Mouse (Mus musculus) spleen, postnatal 0 days (tissue): Measurements from ENCODE around the gene Lrrc51. TPM values are rescaled to one million over a fixed set of nuclear protein-coding genes. Genes with fewer than 3 reads are reported as not detected.

ENCODE experiments used
- polyA plus RNA-seq: library from polyadenylated mRNA; unstranded; fragments of >200 nt; fragmentation: Nextera tagmentation; extraction: Ambion mirVana; gene quantifications from 2 replicates; pipeline ENCODE4 v1.2.1, GENCODE M21; 2015

Lrrc51 gene
- polyA plus RNA-seq: 1.9 and 2.0 TPM in 2 replicates

DNA sequence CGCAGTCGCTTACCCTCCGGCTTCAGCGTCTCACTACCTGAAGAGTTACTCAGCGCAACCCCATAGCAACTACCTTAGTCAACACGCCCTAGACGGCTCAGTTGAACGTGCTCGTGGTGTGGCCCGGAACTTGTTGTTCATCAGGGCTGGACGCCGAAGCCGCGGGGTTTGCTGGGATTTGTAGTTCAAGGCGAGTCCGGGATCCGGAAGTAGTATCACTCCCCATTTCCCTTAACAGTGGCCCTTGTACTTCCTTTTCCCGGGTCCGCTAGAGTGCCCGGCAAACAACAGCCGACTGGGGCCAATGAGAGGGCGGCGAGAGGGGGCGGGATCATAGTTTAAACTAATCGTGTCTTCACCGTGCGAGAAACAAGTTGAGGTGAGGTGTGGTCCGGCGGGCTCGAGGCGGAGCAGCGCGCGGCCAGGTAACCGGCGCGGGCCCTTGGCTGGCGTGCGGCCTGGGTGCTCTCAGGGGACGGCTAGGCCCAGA lies at the start of gene Lrrc51, which contains the start of gene Numa1:
Gene Lrrc51, minus strand, starts transcription at position 145 of the 490 bp plus-strand sequence.
Gene Numa1, plus strand, starts transcription at position 361 of the 490 bp plus-strand sequence.

GRCm38 (mm10) chr7:101906287-101906681 lies 27.4 kb downstream of the Lrrc51 start, which contains the start of gene Tomt:
Gene Tomt, minus strand, starts transcription at chr7:101906359.

DNA sequence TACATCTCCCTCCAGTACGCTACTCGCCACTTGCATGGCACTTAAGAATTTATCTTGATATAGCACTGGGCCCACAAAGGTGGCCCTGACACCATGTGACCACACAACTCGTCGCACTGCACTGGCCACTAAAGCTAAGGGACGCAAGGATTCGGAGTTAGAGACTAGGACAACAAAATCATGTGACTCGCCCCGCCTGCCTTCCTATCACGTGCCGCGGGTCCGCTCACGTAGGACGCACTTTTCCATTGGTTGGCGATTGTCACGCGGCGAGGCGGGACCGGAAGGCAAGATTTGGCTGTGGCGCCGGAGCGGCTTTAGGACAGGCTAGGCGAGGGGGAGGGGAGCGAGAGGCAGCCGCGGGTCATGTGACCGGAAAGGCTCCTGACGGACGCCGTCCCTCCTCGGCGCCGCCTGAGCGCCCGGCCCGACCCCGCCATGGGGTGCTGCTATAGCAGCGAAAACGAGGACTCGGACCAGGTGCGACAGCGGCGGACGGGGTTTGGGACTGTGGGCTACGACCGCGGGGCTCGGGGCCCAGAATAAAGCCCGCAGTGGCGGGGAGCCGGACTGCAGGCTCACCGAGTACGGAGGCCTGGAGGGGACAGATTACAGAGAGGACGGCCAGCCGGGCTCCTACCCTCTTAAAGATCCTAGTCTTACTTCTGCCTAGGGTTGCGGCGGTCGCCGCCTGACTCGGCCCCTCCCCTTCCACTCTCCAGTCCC lies 28.0 kb downstream of the Lrrc51 start, which contains the start of gene Lamtor1:
Gene Lamtor1, plus strand, starts transcription at position 344 of the 726 bp plus-strand sequence.

DNA sequence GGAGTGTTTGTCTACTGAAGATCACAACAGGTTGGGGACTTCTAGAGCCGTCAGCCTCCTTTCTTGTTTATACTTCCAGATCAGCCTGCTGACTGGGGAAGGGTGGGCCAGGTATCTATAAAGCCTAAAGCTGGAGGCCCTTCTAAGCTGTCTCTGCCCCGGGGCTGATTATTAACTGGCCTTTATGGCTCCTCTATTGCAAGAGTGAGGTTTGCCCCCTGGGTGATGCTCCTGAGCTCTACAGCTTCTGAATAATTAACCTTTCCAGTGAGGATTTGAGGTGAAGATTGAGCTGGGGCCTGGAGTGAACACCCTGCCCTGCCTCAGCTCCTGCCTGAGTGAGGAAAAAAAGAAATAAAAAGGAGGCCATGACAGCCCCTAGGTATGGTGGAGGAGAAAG lies 63.1 kb downstream of the Lrrc51 start, which contains the start of gene Folr1:
Gene Folr1, minus strand, starts transcription at position 160 of the 400 bp plus-strand sequence.

DNA sequence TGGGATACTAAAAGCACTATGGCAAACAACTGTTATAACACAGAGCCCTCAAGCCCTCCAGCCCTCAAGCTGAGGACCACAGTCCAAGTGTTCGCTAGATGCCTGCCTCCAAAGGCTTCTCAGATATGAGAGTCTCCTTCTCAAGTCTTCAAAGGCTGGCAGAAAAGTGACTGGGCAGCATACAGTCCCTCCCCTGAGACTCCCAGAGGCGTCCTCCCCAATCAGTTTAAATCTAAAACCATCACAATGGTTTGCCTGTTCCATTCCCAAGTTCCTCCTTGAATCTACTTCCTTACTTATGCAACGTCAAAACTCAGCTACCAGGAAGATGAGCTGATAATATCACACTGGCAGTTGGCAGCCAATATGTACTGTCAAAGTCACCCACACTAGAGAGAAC lies 70.3 kb downstream of the Lrrc51 start, which contains the start of gene Anapc15:
Gene Anapc15, plus strand, starts transcription at position 301 of the 400 bp plus-strand sequence.

Other genes starting within 250 kb of the Lrrc51 start
- gene Phox2a, start 115.6 kb downstream of the Lrrc51 start, polyA plus RNA-seq: not detected in 2 replicates
- 7.5 and 8.9 TPM in 2 replicates for gene Inppl1, start 95.7 kb downstream of the Lrrc51 start, polyA plus RNA-seq
- 0.75 and 1.7 TPM in 2 replicates for gene Folr2, start 76.7 kb downstream of the Lrrc51 start, polyA plus RNA-seq
- 65.1 and 69.4 TPM in 2 replicates for gene Anapc15, start 70.2 kb downstream of the Lrrc51 start, polyA plus RNA-seq
- 2.0 and 3.4 TPM in 2 replicates for gene Folr1, start 63.1 kb downstream of the Lrrc51 start, polyA plus RNA-seq
- gene Lamtor1, start 28.0 kb downstream of the Lrrc51 start, polyA plus RNA-seq: 76.7 and 84.5 TPM in 2 replicates
- 0.18 and 0.32 TPM in 2 replicates for gene Tomt, start 27.5 kb downstream of the Lrrc51 start, polyA plus RNA-seq
- 33.6 and 35.4 TPM in 2 replicates for gene Numa1, start 216 bp upstream of the Lrrc51 start, polyA plus RNA-seq
- gene Il18bp, start 84.8 kb upstream of the Lrrc51 start, polyA plus RNA-seq: 5.1 and 7.3 TPM in 2 replicates
- gene Rnf121, start 131.6 kb upstream of the Lrrc51 start, polyA plus RNA-seq: 9.2 and 10.3 TPM in 2 replicates
- gene Xndc1, start 131.6 kb upstream of the Lrrc51 start, polyA plus RNA-seq: 17.1 and 17.2 TPM in 2 replicates
- 0.43 and 0.53 TPM in 2 replicates for gene Xntrpc, start 131.8 kb upstream of the Lrrc51 start, polyA plus RNA-seq
- not detected in 2 replicates for gene Trpc2, start 149.2 kb upstream of the Lrrc51 start, polyA plus RNA-seq
- 0.14 and 0.30 TPM in 2 replicates for gene Art1, start 167.8 kb upstream of the Lrrc51 start, polyA plus RNA-seq
- gene Art5, start 175.6 kb upstream of the Lrrc51 start, polyA plus RNA-seq: 0.25 and 0.42 TPM in 2 replicates
- gene Chrna10, start 182.9 kb upstream of the Lrrc51 start, polyA plus RNA-seq: not detected in 2 replicates